Mouse (Mus musculus): Measurements from ENCODE around the gene Ago4. TPM values are rescaled to one million over a fixed set of nuclear protein-coding genes. Genes with fewer than 3 reads are reported as not detected.

Gene Ago4
- total RNA-seq, 4 experiments from 2014 or later: 4.9 to 9.2 (median 7.6) TPM

- no peak for DNase-seq
Measured at GRCm38 (mm10) chr4:126468925-126469324, 64.3 kb downstream of the Ago4 start.

GRCm38 (mm10) chr4:126468285-126468901 is 64.9 kb downstream of the Ago4 start, which contains the start of gene Ago1:
TSS of gene Ago1 (minus strand) at chr4:126468583.
- DNase-seq: peak; percentile 93

GRCm38 (mm10) chr4:126467721-126468284 is 65.5 kb downstream of the Ago4 start:
- DNase-seq: peak; percentile 51

- DNase-seq: no peak
Measured at GRCm38 (mm10) chr4:126466251-126466750, 67.0 kb downstream of the Ago4 start.

GRCm38 (mm10) chr4:126465843-126466242 is 67.4 kb downstream of the Ago4 start:
- no peak for DNase-seq

- DNase-seq: no peak
Measured at GRCm38 (mm10) chr4:126464892-126465235, 68.4 kb downstream of the Ago4 start.

- DNase-seq: no peak
Measured at GRCm38 (mm10) chr4:126464189-126464891, 68.9 kb downstream of the Ago4 start.

GRCm38 (mm10) chr4:126455441-126455840 is 77.8 kb downstream of the Ago4 start:
- DNase-seq: no peak

GRCm38 (mm10) chr4:126454547-126455254 is 78.6 kb downstream of the Ago4 start:
- DNase-seq: no peak

GRCm38 (mm10) chr4:126450268-126450667 is 83.0 kb downstream of the Ago4 start:
- DNase-seq: no peak

- no peak for DNase-seq
Measured at GRCm38 (mm10) chr4:126447126-126447525, 86.1 kb downstream of the Ago4 start.

- no peak for DNase-seq
Measured at GRCm38 (mm10) chr4:126444528-126444927, 88.7 kb downstream of the Ago4 start.

Small RNA genes within 50 kb of the gene (microRNA-seq; reads per million reads assigned to microRNA genes)
- 0 reads per million in 2 experiments for gene Mir7119

Other genes starting within 250 kb of the Ago4 start
- gene Col8a2, start 246.7 kb downstream of the Ago4 start, total RNA-seq (2022): 1 to 10 TPM; 3.5 to 4.6 (median 4.0) TPM
- gene Adprhl2, start 211.8 kb downstream of the Ago4 start, total RNA-seq (2022): 10 to 100 TPM; 35.8 to 37.8 (median 37.2) TPM
- 1 to 10 TPM; 1.5 to 6.3 (median 5.2) TPM for gene Tekt2, start 207.8 kb downstream of the Ago4 start, total RNA-seq (2022)
- gene Ago3, start 103.9 kb downstream of the Ago4 start, total RNA-seq (2022): 10 to 100 TPM; 17.7 to 32.3 (median 24.6) TPM
- 10 to 100 TPM; 40.4 to 47.4 (median 45.4) TPM for gene Ago1, start 64.9 kb downstream of the Ago4 start, total RNA-seq (2022)
- 1 to 10 TPM in 3 of 4 experiments, under 1 TPM in 1; 0.44 to 1.8 (median 1.0) TPM for gene Clspn, start 23.5 kb upstream of the Ago4 start, total RNA-seq (2022)
- gene 5730409E04Rik, start 76.3 kb upstream of the Ago4 start, total RNA-seq (2022): 10 to 100 TPM; 17.6 to 23.7 (median 20.0) TPM
- 100 to 1,000 TPM; 122 to 151 (median 135) TPM for gene Psmb2, start 144.2 kb upstream of the Ago4 start, total RNA-seq (2022)
- not detected for gene Tfap2e, start 202.8 kb upstream of the Ago4 start, total RNA-seq (2022)
- 10 to 100 TPM; 34.5 to 45.6 (median 42.7) TPM for gene Ncdn, start 220.0 kb upstream of the Ago4 start, total RNA-seq (2022)
- 10 to 100 TPM; 49.5 to 65.4 (median 54.9) TPM for gene AU040320, start 220.1 kb upstream of the Ago4 start, total RNA-seq (2022)